Comparison of ENCODE assay signal across 27 mouse cellular contexts in the genomic region with DNA sequence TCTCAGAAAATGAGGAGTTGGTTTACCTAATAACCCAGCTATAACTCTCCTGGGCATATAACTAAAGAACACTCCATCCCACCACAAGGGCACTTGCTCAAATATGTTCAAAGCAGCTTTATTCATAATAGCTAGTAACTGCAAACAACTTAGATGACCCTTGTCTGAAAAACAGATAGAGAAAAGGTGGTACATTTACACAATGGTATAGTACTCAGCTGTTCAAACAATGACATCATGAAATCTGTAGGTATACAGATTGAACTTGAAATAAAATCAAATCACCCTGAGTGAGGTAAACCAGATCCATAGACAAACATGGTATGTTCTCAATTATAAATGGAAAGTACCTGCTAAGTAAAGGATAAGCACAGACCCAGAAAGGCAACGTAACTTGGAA.
"Had no signal": no experiment of that assay in that cellular context is flagged by ENCODE, and none has a peak within 500 bp of the region (broad histone marks: within the 10 kb centered on the region; RNA-seq: fewer than 3 reads in every experiment).

No protein-coding gene starts in this region.

- DNase-seq: cerebellum, adult 2 months; cerebellum, adult 8-10 months; cerebellum, adult 9-10 months; cerebellum, adult 9-11 months; cerebellum, postnatal 14 days; cerebellum, postnatal 25 days; cerebellum, postnatal 36 days; embryo, embryonic 11 days; forebrain, postnatal 0 days; gastrocnemius, adult 2 months; gastrocnemius, postnatal 10 days; gastrocnemius, postnatal 14 days; gastrocnemius, postnatal 25 days; gastrocnemius, postnatal 36 days; heart, adult 11 months; heart, adult 18-20 months had no signal

- H3K27ac ChIP-seq: embryonic facial prominence, embryonic 10.5 days; embryonic facial prominence, embryonic 12.5 days; embryonic facial prominence, embryonic 13.5 days; embryonic facial prominence, embryonic 15.5 days; forebrain, embryonic 10.5 days; forebrain, embryonic 12.5 days; forebrain, embryonic 13.5 days; forebrain, embryonic 15.5 days; gastrocnemius, adult 2 months had no signal

- H3K36me3 ChIP-seq: embryonic facial prominence, embryonic 10.5 days; embryonic facial prominence, embryonic 12.5 days; embryonic facial prominence, embryonic 13.5 days; embryonic facial prominence, embryonic 15.5 days; forebrain, embryonic 10.5 days; forebrain, embryonic 12.5 days; forebrain, embryonic 15.5 days had no signal

- ATAC-seq: forebrain, embryonic 13.5 days; forebrain, embryonic 14.5 days; forebrain, embryonic 15.5 days; forebrain, embryonic 16.5 days; forebrain, postnatal 0 days had no signal

- H3K4me3 ChIP-seq: embryonic facial prominence, embryonic 10.5 days; embryonic facial prominence, embryonic 12.5 days; embryonic facial prominence, embryonic 13.5 days; embryonic facial prominence, embryonic 15.5 days; erythroblast, embryonic 14.5 days; forebrain, embryonic 10.5 days; forebrain, embryonic 12.5 days; forebrain, embryonic 13.5 days; forebrain, embryonic 15.5 days; gastrocnemius, adult 2 months had no signal

- H3K9me3 ChIP-seq: embryonic facial prominence, embryonic 10.5 days; embryonic facial prominence, embryonic 12.5 days; embryonic facial prominence, embryonic 13.5 days; embryonic facial prominence, embryonic 15.5 days; forebrain, embryonic 10.5 days; forebrain, embryonic 12.5 days; forebrain, embryonic 13.5 days; forebrain, embryonic 15.5 days had no signal

- H3K4me1 ChIP-seq: embryonic facial prominence, embryonic 10.5 days; embryonic facial prominence, embryonic 12.5 days; embryonic facial prominence, embryonic 13.5 days; embryonic facial prominence, embryonic 15.5 days; forebrain, embryonic 10.5 days; forebrain, embryonic 12.5 days; forebrain, embryonic 13.5 days; forebrain, embryonic 15.5 days had no signal

- H3K9ac ChIP-seq: embryonic facial prominence, embryonic 12.5 days; embryonic facial prominence, embryonic 13.5 days; embryonic facial prominence, embryonic 15.5 days; forebrain, embryonic 12.5 days; forebrain, embryonic 13.5 days; forebrain, embryonic 15.5 days; forebrain, postnatal 0 days had no signal

- H3K4me2 ChIP-seq: embryonic facial prominence, embryonic 12.5 days; embryonic facial prominence, embryonic 13.5 days; embryonic facial prominence, embryonic 15.5 days; forebrain, embryonic 12.5 days; forebrain, embryonic 13.5 days; forebrain, embryonic 15.5 days had no signal

- H3K27me3 ChIP-seq: embryonic facial prominence, embryonic 12.5 days; embryonic facial prominence, embryonic 13.5 days; embryonic facial prominence, embryonic 15.5 days; forebrain, embryonic 12.5 days; forebrain, embryonic 13.5 days; forebrain, embryonic 15.5 days had no signal
